Mouse (Mus musculus) layer of hippocampus, postnatal 36 days (tissue): Measurements from ENCODE around the gene Sp8. TPM values are rescaled to one million over a fixed set of nuclear protein-coding genes. Genes with fewer than 3 reads are reported as not detected.

Source experiments
- DNase-seq, 2 experiments: peaks; one replicate each; pipeline ENCODE4 v3.0.0; 2022
- total RNA-seq, 2 experiments: library from RNA; stranded (reverse); gene quantifications; 2 replicates each; pipeline ENCODE4 v1.2.3; 2021

Sp8 gene
- total RNA-seq: 1 to 10 TPM; 1.4 to 3.1 TPM

DNA sequence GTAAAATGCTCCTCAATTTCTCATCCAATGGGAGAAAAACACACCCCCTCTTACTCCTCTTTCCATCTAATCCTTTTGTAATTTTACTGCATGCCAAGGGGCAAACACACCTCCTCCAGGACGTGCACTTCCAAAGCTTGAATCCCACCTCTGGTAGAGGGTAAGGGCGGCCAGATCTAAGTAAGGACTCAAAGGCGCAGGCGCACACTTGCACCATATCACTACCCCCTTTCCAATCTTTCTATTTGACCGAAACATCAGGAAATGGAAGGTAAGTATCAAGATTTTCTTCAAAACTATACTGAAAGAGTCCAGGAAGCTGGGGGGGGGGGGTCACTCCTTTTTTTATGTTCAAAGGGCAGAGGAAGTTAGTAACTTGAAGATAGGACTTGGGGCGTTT lies at the start of gene Sp8:
Gene Sp8, plus strand, starts transcription at position 109 of the 400 bp plus-strand sequence.
- DNase-seq: no peak

DNA sequence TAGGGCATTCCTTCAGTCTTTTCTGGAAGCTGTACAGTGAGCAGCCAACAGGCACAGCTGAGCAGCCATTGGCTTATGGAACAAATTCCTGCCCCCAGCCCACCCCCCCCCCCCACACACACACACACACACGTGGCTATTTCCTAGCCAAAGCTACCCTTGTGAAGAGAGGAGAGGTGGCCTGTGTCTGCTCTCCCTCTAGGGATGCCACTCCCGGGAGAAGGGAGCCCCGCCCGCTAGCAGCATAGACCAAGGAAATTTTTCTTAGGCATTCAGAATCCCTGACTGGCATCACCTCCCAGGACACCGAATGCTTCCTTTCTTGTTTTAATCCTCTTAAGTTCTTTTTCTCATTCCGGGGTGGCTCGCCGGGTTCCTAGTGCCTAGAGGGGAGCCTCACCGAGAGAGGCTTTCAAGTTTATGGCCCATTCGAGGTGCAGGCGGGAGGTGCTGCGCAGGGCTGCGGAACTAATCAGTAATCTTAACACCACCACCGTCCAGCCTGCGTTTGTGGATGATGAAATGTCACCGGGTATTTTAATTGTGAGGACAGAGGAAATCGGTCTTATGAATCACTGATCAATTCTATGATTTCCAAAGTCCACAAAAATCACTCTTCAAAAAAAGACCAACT lies 34.7 kb upstream of the Sp8 start:
- no peak for DNase-seq

DNA sequence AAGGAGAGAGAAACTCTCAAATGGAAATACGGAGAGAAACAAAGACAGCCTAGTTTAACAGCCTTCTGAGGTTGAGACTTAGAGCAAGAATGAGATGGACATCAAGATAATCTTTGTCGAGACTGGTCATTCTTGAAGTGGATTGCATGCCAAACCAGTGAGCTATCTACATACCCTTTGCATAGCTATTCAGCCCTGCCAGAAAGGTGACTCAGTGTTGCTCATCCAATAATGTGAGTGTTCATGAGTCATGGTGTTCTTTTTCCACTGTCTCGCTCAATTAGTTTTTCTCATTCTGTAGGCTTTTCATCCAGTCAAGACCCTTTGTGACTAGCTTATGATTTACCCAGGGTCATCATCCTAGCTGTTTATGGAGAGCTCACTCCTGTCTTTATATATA lies 31.6 kb upstream of the Sp8 start:
- DNase-seq: no peak

DNA sequence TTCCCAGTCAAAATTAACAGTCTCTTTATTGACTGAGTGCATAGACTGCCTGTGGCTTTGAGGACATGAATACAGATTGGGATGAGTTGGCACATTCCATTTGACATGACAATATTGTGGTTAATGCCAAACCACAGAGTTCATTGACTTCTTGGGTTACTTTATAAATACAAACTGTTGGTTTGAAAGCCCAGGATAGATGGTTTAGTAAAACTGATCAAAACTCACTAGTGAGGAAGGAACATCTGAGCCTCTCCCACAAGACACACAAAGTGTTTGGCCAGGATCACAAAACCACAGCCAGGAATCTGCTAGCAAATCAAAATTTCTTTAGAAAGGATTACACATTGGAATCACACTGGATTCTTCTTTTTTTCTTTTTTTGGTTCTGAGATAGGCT lies 30.0 kb upstream of the Sp8 start:
- no peak for DNase-seq

DNA sequence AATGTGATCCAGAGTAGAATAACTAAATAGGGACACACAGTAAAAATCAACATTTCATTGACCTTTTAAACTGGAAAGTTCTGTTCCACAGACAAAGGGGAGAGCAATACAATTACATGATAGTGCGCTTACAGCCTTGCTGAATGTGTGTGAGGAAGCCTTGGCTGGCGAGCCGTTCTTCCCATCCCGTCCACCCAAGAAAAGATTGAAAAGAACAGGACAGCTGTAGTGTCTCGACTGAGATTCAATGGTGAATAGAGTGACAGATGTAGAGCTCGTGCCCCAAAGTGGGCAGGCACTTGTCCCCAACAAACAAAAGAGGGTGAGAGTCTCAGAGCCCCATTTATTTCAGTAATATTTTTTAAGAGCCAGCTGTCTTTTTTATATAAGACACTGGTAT lies 16.2 kb upstream of the Sp8 start:
- no peak for DNase-seq

DNA sequence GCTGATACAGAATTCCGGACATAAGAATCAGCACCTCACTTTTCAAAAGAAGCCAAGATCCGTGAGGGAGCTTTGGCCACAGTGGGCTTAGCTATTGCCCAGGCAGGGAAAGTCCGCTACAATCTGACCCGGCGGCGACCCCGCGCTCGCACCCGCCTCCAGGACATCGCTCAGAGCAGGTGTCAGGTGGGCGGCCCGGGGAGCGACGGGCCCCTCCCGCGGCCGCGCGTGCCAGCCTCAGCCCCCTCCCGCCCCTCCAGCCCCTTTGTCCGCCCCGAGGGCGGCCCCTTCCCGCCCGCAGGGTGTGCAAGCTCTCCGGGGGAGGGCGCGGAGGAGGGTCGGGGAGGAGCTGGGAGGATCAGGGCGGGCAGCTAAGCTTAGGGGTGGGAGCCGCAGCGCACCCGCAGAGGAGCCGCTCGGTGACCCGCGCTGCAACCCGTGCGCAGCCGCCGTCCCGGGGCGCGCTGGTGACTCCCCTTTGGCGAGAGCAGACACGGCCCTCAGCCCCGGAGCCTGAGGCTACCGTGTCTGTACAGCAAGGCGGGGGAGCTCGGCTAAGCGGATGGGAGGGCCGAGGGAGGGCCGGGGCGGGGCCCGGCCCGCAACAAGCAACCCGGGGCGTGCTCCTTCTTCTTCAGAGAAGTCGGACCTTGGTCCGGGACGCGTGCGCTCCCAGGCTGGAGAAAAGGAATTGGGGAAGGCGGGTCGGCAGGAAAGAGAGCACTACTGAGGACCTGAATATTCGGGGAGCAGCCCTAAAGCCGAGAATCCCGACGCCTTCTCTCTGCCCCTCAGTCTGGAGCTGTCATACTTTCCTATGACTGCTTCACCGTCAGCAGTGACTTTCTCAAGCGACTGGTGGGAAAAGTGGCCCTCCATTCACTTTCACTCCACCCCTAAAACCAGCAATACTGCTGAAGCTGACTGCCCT lies 9.5 kb upstream of the Sp8 start:
- DNase-seq: no peak

DNA sequence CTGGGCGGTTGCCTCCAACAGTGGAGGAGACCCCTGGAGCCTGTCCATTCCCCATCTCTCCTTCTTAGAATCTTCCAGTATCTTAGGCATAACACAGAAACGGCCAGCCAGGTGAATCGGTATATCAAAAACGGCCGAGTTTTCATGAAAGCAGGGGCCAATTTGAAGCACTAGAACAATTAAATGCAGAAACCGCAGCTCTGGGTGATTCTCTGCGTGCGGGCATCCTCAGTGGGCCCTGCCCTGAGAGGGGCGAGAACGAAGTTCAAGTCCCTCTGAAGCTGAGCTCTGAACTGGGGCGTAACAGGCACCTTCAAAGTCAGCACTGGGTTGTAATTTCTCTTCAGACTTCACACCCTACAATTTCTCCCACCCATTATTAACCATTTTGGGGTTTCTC lies 8.8 kb upstream of the Sp8 start:
- DNase-seq: no peak

DNA sequence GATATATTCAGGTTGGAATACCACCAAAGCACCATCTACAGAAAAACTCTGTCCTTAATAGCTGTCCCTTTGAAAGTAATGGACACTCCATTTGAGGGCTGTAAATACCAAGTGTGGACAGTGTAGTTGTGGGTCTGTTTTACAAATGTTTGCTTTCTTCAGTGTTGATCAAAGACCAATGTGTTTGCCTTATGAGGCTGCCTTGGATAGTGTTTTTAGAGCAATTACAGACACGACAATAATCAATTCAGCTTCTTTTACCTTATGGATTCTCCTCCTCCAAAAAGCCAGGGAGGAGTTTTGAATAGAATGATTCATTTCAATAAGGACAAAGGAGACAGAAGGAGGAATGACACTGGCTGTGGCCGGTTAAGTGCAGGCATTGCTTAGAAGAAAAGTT lies 7.9 kb upstream of the Sp8 start:
- DNase-seq: no peak

DNA sequence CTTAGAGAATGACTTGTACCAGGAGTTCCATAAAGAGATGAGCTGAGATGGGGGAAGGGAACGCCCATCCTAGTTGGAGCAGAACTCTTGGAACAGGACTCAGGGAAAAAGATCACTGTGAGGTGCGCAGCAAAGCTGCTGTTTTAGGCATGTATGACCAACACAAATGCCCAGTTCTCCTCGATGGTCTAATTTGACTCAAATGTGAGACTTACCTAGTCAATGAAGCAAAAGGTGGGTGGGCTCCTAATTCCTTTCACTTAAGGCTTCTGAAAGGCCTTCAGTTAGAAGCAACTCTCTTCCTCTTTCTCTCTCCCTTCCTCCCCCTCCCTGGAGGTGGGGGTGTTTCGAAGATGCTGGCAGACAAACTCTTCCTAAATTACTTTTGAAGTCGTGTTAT lies 6.7 kb upstream of the Sp8 start:
- DNase-seq: no peak

DNA sequence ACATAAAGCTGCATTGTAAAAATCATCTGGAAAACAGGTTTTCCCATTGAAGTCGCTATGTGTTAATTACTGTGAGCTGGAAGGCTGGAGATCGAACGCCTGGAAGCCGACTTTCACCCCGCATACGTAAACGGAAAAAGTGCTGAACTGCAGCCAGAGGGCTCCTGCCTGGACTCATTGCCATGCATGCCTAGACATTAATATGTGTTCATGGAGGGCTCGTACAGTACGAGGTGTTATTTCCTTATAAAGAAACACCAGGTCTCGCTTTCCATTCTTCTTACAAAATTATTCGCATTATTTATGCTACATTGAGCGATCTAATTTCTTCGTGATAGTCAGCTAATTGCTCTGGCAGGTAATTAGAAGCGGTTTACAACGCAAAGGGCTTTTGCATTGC lies 5.8 kb upstream of the Sp8 start:
- no peak for DNase-seq

DNA sequence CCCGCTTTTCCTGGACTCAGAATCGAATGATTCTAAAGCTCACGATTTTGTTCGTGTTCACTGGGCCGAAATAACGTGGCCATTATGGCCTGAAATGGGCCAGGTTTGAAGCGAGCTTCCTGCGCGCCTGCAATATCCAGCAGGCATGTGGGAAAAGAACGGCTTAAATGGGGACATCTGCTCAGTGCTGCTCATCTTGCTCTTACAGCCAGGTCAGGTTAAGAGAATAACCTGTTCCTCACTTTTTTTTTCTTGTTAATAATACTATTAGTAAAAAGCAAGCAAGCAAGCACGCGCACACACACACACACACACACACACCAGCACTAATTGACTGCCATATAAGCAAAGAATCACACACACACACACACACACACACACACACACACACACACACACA lies 5.3 kb upstream of the Sp8 start:
- no peak for DNase-seq

DNA sequence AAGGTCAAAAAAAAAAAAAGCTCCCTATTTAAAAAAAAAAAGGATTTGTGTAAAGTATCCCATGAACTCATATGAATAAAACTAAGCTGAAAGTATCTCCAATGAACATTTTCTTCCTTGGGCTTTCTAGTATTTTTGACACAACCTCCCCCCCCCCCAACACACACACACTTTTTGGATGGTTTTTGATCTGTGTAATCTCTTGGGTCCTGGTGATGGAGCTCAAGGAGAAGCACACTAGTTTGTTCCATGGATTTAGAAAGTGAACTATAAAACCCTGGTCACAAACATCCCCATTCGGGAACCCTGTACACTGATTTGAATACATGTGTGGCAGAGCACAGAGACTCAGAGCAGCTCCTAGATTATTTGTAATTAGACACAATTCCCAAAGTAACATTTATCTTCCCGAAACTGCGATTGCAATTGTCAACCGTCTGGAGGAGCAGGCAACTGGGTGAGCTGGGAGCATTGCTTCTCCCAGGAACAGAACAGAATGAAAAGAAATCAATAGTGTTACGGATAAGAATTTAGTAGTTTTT lies 4.7 kb upstream of the Sp8 start:
- no peak for DNase-seq

DNA sequence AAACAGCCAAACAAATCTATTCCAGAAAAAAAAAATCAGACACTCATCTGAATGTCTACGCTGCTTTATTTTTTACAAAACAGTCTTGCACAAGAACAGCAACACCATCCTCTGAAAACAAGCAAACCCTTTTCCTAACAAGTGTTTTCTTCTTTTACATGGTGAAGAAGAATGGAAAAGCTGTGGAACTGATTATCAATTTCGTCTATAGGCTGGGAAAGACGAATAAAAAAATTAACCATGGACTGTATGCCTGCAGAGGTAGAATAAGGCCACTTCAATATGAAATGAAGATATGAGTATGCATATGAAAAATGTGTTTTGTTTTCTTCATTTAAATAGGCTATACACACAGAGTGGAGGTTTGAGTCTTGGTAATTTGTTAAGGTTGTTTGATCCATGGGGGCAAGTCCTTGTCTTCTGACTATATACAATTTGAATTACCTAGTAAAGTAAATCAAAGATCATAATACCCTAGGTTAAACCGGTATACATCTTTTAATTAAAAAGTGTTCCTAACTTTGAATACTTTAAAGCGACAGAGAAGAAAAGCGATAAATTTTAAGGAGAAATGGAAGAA lies 4.1 kb upstream of the Sp8 start:
- no peak for DNase-seq

DNA sequence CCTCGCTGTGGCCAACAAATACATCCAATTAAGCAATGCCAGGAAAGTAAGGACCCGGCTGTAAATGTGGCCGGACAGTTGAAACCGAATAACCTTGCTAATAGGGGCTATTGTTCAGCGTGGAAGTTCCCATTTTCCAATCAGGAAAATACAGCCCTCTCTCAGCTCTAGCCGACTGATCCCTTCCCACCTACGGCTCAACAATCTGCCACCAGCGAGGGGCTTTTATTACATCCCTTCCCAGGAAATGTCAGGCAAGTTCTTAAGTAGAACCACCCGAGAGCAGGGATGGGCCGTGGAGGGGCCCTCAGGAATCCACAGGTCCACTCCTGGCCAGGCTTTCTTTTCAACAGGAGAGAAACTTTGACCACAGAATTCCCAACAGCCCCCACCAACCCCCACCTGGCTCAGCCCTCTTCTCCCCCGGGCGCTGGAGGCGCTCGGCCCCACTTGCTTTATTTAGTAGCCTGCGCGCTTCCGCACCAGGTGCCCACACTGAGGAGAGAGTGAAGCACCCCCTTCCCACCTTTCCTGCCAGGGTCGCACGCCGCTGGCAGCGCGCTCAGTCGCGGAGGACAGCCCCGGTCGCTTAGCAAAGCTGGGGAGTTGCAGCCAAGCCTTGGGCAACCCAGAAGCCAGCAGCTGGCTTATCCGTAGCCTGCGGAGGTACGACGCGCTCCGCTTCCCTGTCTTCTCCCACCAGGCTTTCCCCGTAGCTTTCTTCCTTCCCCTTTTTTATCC lies 3.3 kb upstream of the Sp8 start:
- DNase-seq: no peak

DNA sequence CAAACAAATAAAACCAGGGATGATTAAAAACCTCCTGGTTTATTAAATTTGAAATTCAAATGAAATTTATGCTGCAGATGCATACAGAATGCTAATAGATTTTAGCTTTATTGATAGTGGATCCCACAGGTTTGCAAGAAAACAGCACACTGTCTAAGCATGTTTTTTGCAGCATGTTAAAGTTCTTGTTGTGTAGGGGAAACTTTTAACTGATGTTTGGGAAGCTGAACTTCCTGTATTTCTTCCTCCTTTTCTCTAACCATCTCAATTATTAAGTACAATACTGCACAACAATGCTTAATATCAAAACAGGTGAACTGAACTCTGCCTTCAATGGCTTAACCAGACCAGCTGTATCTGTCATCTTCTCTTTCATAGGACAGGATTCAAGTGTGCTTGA lies 2.0 kb upstream of the Sp8 start:
- DNase-seq: no peak

DNA sequence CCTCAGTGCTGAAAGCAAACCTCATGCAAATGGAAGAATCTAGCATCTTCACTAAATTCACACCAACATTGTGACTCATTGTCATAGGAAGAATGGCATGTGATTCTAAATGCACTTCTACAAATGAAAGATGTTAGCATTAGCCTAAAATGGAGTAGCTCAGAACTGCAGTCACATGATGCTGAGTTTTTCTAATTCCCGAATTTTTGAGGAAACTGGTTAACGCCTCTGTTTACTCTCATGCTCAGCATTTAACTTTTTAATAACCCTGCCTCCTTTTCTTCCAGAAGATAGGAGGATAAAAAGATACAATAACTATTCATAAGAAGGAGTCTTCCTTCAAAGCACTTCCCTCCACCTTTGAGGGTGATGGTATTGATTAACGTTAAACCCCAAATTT lies 1.3 kb upstream of the Sp8 start:
- DNase-seq: no peak

DNA sequence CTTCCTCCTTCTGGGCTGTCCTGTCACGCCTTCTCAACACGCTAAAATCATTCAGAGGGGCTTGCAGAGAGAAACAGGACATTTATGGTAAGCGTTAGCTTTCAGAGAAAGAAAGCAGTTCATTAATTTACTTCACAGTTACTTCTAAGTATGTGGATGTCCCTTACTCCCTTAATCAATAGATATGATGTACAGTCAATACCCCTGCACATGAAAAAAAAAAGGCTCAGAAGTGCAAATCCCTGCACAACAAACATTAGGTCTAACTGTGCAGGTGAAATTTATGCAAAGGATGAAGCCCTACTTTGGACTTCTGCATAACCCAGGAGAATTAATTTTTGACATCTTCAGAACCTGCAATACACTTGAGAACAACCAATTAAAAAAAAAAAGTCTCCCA lies 778 bp upstream of the Sp8 start:
- DNase-seq: no peak

DNA sequence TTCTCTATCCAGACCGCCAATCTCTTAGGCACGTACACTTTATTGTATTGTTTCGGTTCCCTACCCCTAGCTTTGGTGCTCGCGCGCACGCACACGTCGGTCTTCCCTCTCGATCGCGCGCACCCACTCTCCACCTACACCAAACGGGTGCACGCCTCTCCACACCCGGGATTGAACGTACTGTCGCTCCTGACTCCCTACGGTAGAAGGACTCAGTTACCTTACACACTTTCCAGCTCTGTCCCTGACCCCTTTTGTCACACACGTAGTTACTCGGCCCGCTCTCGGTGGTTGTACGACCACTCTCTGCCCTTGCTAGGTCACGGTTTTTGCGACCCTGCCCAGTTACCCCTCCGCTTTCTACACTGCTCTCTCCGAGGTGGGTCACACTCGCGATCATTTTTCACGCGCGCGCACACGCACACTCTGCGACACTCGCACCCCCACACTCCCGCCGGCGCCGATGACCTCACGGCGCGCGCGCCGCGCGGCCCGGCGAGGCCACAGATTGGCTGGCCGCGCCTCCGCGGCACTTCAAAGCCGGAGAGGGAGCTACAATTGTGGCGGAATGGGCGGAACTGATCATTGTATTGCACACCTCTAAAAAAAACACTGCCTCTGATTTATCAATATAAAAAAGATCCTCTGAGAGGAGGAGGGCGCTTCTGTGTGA lies 656 bp downstream of the Sp8 start:
- no peak for DNase-seq

DNA sequence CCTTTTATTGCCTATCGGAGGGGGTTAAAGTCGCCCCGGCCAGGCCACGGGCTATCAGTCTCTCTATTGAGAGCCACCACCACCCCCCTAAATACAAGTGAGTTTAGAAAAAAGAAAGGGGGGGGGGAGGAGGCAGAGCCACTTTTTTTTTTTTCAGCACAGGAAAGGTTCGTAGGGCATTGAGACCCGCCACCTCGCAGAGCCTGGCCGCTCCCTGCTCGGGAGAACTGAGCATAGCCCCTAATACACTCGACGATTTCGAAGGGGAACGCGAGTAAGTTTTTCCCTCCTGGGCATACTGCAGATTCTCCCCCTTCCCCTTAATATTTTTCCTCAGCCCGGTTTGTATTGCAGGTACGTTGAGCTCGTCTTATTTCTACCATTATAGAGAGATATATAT lies 1.3 kb downstream of the Sp8 start:
- no peak for DNase-seq

DNA sequence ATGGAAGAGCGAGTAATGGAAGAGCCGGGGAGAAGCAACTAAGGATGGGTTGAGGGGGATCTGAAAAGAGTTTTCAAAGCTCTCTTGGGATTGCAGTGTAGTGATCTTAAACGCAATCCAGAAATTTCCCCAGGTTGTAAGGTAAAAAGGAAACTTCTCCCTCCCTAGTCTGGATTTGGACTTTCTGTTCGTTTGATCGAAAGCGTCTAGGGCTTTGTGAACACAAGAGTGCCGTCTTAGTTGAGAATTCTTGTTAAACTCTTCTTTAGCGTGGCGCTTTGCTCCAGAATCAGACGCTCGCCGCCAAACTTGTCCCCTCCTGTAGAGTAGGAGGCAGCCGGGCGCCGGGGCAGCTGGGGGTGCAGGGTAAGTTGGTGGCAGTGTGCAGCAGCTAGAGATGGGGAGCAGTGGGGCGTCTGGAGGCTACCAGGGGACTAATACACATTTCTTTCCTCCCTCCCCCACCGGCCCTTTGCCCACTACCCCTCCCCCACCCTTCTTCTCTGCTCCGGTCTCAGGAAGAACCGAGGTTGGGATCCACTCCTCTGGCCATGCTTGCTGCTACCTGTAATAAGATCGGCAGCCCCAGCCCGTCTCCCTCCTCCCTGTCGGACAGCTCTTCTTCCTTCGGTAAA lies 1.8 kb downstream of the Sp8 start:
- no peak for DNase-seq

DNA sequence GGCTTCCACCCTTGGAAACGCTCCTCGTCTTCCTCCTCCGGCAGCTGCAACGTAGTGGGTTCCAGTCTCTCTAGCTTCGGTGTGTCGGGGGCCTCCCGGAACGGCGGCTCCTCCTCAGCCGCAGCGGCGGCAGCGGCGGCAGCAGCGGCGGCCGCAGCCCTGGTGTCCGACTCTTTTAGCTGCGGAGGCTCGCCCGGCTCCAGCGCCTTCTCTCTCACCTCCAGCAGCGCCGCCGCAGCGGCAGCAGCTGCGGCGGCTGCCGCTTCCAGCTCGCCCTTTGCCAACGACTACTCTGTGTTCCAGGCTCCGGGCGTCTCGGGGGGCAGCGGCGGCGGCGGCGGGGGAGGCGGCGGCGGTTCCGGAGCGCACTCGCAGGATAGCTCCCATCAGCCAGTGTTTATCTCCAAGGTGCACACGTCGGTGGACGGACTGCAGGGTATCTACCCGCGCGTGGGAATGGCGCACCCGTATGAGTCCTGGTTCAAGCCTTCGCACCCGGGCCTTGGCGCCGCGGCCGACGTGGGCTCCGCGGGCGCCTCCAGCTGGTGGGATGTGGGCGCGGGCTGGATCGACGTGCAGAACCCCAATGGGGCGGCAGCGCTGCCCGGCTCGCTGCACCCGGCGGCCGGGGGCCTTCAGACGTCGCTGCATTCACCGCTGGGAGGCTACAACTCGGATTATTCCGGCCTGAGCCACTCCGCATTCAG lies 2.5 kb downstream of the Sp8 start:
- DNase-seq: no peak
